Mouse (Mus musculus): ENCODE measurements at regions not wholly inside any gene's neighbourhood (a gene's known extent, or its start where the extent isn't known, plus 50 kb on each side); places are given as distances from the start of the nearest gene placed in this dataset.

DNA sequence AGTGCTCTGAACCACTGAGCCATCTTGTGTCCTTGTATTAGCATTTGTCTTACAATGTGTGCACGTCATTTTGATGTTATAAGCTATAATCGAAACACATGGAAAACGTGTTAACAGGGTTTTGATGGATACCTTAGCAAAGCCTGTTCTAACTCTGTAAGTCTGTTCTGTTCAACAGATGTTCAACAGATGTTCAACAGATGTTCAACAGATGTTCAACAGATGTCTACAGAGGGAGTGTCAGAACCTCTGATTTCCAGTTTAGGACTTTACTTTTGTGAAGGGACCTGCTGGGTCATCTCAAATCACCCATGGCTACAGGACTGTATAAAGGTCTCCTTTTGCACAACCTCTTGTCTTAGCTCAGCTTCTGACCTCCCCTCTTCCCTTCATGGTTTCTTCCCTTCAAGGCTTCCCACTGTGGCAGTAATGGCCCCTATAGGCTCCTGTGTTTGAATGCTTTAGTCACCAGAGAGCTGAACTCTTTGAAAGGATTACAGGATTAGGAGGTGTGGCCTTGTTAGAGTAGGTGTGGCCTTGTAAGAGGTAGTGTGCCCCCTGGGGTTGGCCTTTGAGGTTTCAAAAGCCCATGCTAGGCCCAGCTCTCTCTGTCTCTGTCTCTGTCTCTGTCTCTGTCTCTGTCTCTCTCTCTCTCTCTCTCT lies 66.8 kb upstream of the Lsm14a start:
- H3K4me2 ChIP-seq (ENCODE audit: low read depth) = no peak overlapping the region
- no peaks in the 10 kb centered on the region for H3K4me1 ChIP-seq (ENCODE audit: insufficient read depth)
- H3K9me3 ChIP-seq (ENCODE audit: low read length) = no peaks in the 10 kb centered on the region
- no peak overlapping the region for H3K9ac ChIP-seq
- no peaks in the 10 kb centered on the region for H3K27me3 ChIP-seq (ENCODE audit: insufficient read depth, low read length)
- DNase-seq (no peak), ATAC-seq (no peak)
- no peak for TF ChIP-seq CTCF (IDR thresholded peaks at IDR 0.05; ENCODE audit: low read depth)
- H3K4me3 ChIP-seq (ENCODE audit: low read depth, low read length) = no peak overlapping the region
- H3K36me3 ChIP-seq (ENCODE audit: insufficient read depth) = no peaks in the 10 kb centered on the region
- 85% methylated on average over 3 of the region's 3 CpGs for WGBS
- H3K27ac ChIP-seq (ENCODE audit: low read depth, low read length) = no peak overlapping the region

DNA sequence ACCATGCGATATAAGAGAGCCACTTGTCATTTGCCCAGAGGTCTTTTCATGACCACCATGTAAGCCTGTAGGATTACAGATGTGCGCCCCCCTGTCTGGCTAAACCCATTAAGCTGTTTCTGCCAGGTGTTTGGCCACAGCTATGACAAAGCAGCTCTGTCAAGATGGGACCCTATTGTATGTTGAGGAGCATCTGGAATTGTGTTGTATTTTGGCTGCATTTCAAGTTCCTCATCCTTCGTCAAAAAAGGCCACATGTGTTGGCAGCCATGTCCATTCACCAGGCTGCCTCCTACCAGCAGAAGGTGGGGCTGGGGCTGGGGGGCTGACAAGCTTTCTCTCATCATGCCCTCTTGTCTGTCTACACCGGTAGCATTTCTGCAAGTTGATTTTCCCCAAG lies 65.7 kb upstream of the Lsm14a start:
- Histone ChIP-seq H3K9me3 (ENCODE audit: low read length) (no peaks in the 10 kb centered on the region), H3K36me3 (ENCODE audit: insufficient read depth) (no peaks in the 10 kb centered on the region), H3K4me2 (ENCODE audit: low read depth) (no peak overlapping the region), H3K9ac (no peak overlapping the region), H3K4me1 (ENCODE audit: insufficient read depth) (no peaks in the 10 kb centered on the region), H3K27ac (ENCODE audit: low read depth, low read length) (no peak overlapping the region), H3K27me3 (ENCODE audit: insufficient read depth, low read length) (no peaks in the 10 kb centered on the region), H3K4me3 (ENCODE audit: low read depth, low read length) (no peak overlapping the region)
- DNase-seq (no peak), ATAC-seq (no peak)
- no peak for TF ChIP-seq CTCF (IDR thresholded peaks at IDR 0.05; ENCODE audit: low read depth)
- WGBS = 74% methylated on average over 4 of the region's 4 CpGs

- Histone ChIP-seq H3K4me2 (ENCODE audit: low read depth) (no peak overlapping the region), H3K9me3 (ENCODE audit: low read length) (no peaks in the 10 kb centered on the region), H3K4me3 (ENCODE audit: low read depth, low read length) (no peak overlapping the region), H3K36me3 (ENCODE audit: insufficient read depth) (no peaks in the 10 kb centered on the region), H3K4me1 (ENCODE audit: insufficient read depth) (no peaks in the 10 kb centered on the region), H3K9ac (no peak overlapping the region), H3K27me3 (ENCODE audit: insufficient read depth, low read length) (no peaks in the 10 kb centered on the region; the same call in 1 of the 2 replicates), H3K27ac (ENCODE audit: low read depth, low read length) (no peak overlapping the region)
- no peak for DNase-seq
- WGBS = 92% methylated on average over 2 of the region's 2 CpGs
- ATAC-seq = no peak
- no peak for TF ChIP-seq CTCF (IDR thresholded peaks at IDR 0.05; ENCODE audit: low read depth)
These were observed 55.2 kb upstream of the Lsm14a start for GRCm38 (mm10) chr7:34448364-34448763.

- Histone ChIP-seq H3K4me3 (ENCODE audit: low read depth, low read length) (no peak overlapping the region), H3K4me2 (ENCODE audit: low read depth) (no peak overlapping the region), H3K27ac (ENCODE audit: low read depth, low read length) (no peak overlapping the region), H3K4me1 (ENCODE audit: insufficient read depth) (no peaks in the 10 kb centered on the region), H3K9me3 (ENCODE audit: low read length) (no peaks in the 10 kb centered on the region), H3K36me3 (ENCODE audit: insufficient read depth) (no peaks in the 10 kb centered on the region), H3K9ac (no peak overlapping the region), H3K27me3 (ENCODE audit: insufficient read depth, low read length) (no peaks in the 10 kb centered on the region)
- ATAC-seq (no peak), DNase-seq (no peak)
- WGBS = 40% methylated on average over 17 of the region's 17 CpGs
- TF ChIP-seq CTCF (IDR thresholded peaks at IDR 0.05; ENCODE audit: low read depth) = no peak
These were observed 51.1 kb upstream of the Lsm14a start for GRCm38 (mm10) chr7:34444263-34444662.
